Mouse (Mus musculus): ENCODE measurements around the gene Thap8.

- TF ChIP-seq POLR2A (IDR thresholded peaks at IDR 0.05; ENCODE audit: low read depth, low read length) (no peak), CTCF (IDR thresholded peaks at IDR 0.05; ENCODE audit: borderline replicate concordance, insufficient read depth, low read length) (no peak)
Observed at GRCm38 (mm10) chr7:30325364-30325763, 45.5 kb downstream of the Thap8 start.
